23 mouse cellular contexts compared by ENCODE assay signal in genomic region chr13:52546288-52546687, GRCm38 (mm10). TPM values are rescaled to one million over a fixed set of nuclear protein-coding genes. Genes with fewer than 3 reads are reported as not detected.
DNase-seq lines count a peak whose midpoint lies in the region; TF ChIP-seq lines count a peak whose summit lies in the region.
"Had no signal": no experiment of that assay in that cellular context is flagged by ENCODE, and none has a peak within 500 bp of the region (broad histone marks: within the 10 kb centered on the region; RNA-seq: fewer than 3 reads in every experiment).

No protein-coding gene starts in this region.

- no peak for TF ChIP-seq POLR2A in myocyte (IDR thresholded peaks at IDR 0.05; ENCODE audit: insufficient read length, low read depth)

- H3K36me3 ChIP-seq in myocyte (ENCODE audit: control insufficient read depth, insufficient read depth): no peaks in the 10 kb centered on the region
- H3K36me3 ChIP-seq: embryonic facial prominence, embryonic 12.5 days; embryonic facial prominence, embryonic 15.5 days; forebrain, embryonic 12.5 days; forebrain, embryonic 15.5 days; hindbrain, embryonic 12.5 days; hindbrain, embryonic 15.5 days had no signal

- no peaks in the 10 kb centered on the region for H3K27me3 ChIP-seq in myocyte (ENCODE audit: control insufficient read depth, insufficient read depth, insufficient read length)
- H3K27me3 ChIP-seq: embryonic facial prominence, embryonic 12.5 days; embryonic facial prominence, embryonic 15.5 days; forebrain, embryonic 15.5 days; hindbrain, embryonic 12.5 days; hindbrain, embryonic 15.5 days; Patski had no signal

- no peak overlapping the region for H3K4me3 ChIP-seq in myocyte
- H3K4me3 ChIP-seq: embryonic facial prominence, embryonic 12.5 days; embryonic facial prominence, embryonic 15.5 days; erythroblast, embryonic 14.5 days; forebrain, embryonic 12.5 days; forebrain, embryonic 15.5 days; hindbrain, embryonic 12.5 days; hindbrain, embryonic 15.5 days had no signal

- H3K79me2 ChIP-seq in myocyte (ENCODE audit: control insufficient read depth, insufficient read depth): no peaks in the 10 kb centered on the region

- H3K4me2 ChIP-seq in myocyte (ENCODE audit: low read depth): peak overlapping the region; percentile 44
- H3K4me2 ChIP-seq: embryonic facial prominence, embryonic 12.5 days; embryonic facial prominence, embryonic 15.5 days; forebrain, embryonic 12.5 days; forebrain, embryonic 15.5 days; heart, embryonic 11.5 days; hindbrain, embryonic 12.5 days; hindbrain, embryonic 15.5 days had no signal

- DNase-seq in 3134 (ENCODE audit: extremely low read depth, insufficient read length, low spot score) (peak; percentile 55), 3T3-L1 (ENCODE audit: low read depth, low spot score) (peak; percentile 88), NIH3T3 (ENCODE audit: low read depth) (peak; percentile 81)
- no peak for DNase-seq in thymus, adult 18-20 months
- no peak for DNase-seq in natural killer cell, adult 2 months (ENCODE audit: low spot score in 2 of 2)
- DNase-seq: adrenal gland, adult 8-10 months; adrenal gland, postnatal 36 days; B cell, adult 2 months; cerebellum, adult 18-20 months; cerebellum, adult 9-10 months; cerebellum, postnatal 14 days; gastrocnemius, postnatal 25 days had no signal

- no peak overlapping the region for H3ac ChIP-seq in myocyte (ENCODE audit: control insufficient read depth, insufficient read length)

TF ChIP-seq in myocyte, 11 proteins besides CTCF, POLR2A, EP300 and RAD21:
- no peak for TF ChIP-seq POLR2AphosphoS2 (IDR thresholded peaks at IDR 0.05; ENCODE audit: insufficient read length, low read depth)
- no peak for TF ChIP-seq CEBPB (IDR thresholded peaks at IDR 0.05; ENCODE audit: insufficient read depth, poor library complexity, severe bottlenecking)
- TF ChIP-seq MYOD1 (IDR thresholded peaks at IDR 0.05; ENCODE audit: control insufficient read depth in 1 of 3, insufficient read length in 2 of 3, low read depth in 2 of 3): no peak
- no peak for TF ChIP-seq E2F4 (IDR thresholded peaks at IDR 0.05; ENCODE audit: insufficient read depth)
- no peak for TF ChIP-seq REST (IDR thresholded peaks at IDR 0.05; ENCODE audit: insufficient read depth, insufficient read length)
- no peak for TF ChIP-seq MAX (IDR thresholded peaks at IDR 0.05; ENCODE audit: low read depth)
- no peak for TF ChIP-seq MYOG (IDR thresholded peaks at IDR 0.05; ENCODE audit: control insufficient read depth in 1 of 3, insufficient read depth in 1 of 3, insufficient read length in 2 of 3, low read depth in 2 of 3)
- no peak for TF ChIP-seq SRF (IDR thresholded peaks at IDR 0.05; ENCODE audit: control insufficient read depth, insufficient read length, low read depth)
- TF ChIP-seq TCF3 (IDR thresholded peaks at IDR 0.05; ENCODE audit: insufficient read length, low read depth): no peak
- TF ChIP-seq USF1 (IDR thresholded peaks at IDR 0.05; ENCODE audit: low read depth): no peak
- no peak for TF ChIP-seq TCF12 (IDR thresholded peaks at IDR 0.05; ENCODE audit: insufficient read depth, poor library complexity, severe bottlenecking)

RNA-seq across cellular contexts. Expression of gene Diras2, which starts 15.2 kb away (rescaled TPM):
- 0.30 TPM for polyA plus RNA-seq in myocyte (2012; fragmentation: generic; extraction: Trizol)
- polyA plus RNA-seq: CD4-positive, CD25-positive, alpha-beta regulatory T cell, adult 4 months; erythroblast, embryonic 14.5 days; Patski had no signal

RNA-seq across cellular contexts. Expression of gene Syk, which starts 36.7 kb away (rescaled TPM):
- polyA plus RNA-seq in myocyte (2012; fragmentation: generic; extraction: Trizol): 0.42 TPM
- polyA plus RNA-seq: Patski had no signal

Comparison
In these comparisons a context has a peak if more than half of its experiments do, and no peak if none do; other contexts are left out.
1. DNase-seq: peak in 3134 (single experiment), 3T3-L1 (single experiment) and NIH3T3 (single experiment); none in thymus, adult 18-20 months (0 of 2) and natural killer cell, adult 2 months (0 of 2).